Mouse (Mus musculus): Measurements from ENCODE around the gene 1700029I15Rik. TPM values are rescaled to one million over a fixed set of nuclear protein-coding genes. Genes with fewer than 3 reads are reported as not detected.

1700029I15Rik gene
- polyA plus RNA-seq, 1 experiment: 0.41 TPM

DNA sequence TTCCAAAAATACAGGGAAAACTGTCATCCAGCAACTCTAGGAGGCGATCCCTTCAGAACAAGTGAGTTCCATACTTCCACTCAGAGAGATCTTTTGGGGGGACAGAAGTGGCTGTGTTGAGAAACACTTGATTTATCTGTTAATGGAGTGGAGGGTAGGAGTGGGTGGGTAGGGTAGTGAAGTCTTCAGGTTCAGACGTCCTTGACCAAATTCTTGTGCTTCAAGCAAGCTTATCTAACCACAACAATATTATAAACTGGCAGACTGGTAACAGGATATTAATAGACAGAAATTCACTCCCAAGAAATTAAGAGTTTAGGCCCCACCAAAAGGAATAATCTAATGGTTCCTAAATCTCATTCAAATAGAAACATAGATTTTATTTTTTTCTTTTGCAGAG, 47.8 kb downstream of the 1700029I15Rik start:
- peaks cover 63% of the 10 kb centered on the region for H3K4me1 ChIP-seq (ENCODE audit: control insufficient read depth)
- H3K27me3 ChIP-seq (ENCODE audit: control insufficient read depth): no peaks in the 10 kb centered on the region
- TF ChIP-seq TAL1 (IDR thresholded peaks at IDR 0.05; ENCODE audit: low read length): no peak
- TF ChIP-seq GATA1 (IDR thresholded peaks at IDR 0.05; ENCODE audit: low read length): no peak
- H3K9me3 ChIP-seq (ENCODE audit: control insufficient read depth, low read length): no peaks in the 10 kb centered on the region
- H3K4me3 ChIP-seq (replicated peaks): no peak overlapping the region
- H3K36me3 ChIP-seq (ENCODE audit: control insufficient read depth): peaks cover 22% of the 10 kb centered on the region

GRCm38 (mm10) chr2:92430723-92431541, 48.6 kb downstream of the 1700029I15Rik start:
- H3K4me3 ChIP-seq (replicated peaks): peak overlapping the region; percentile 95
- no peaks in the 10 kb centered on the region for H3K9me3 ChIP-seq (ENCODE audit: control insufficient read depth, low read length)
- peaks cover 65% of the 10 kb centered on the region for H3K4me1 ChIP-seq (ENCODE audit: control insufficient read depth)
- no peak for TF ChIP-seq TAL1 (IDR thresholded peaks at IDR 0.05; ENCODE audit: low read length)
- no peak for TF ChIP-seq GATA1 (IDR thresholded peaks at IDR 0.05; ENCODE audit: low read length)
- H3K27me3 ChIP-seq (ENCODE audit: control insufficient read depth): no peaks in the 10 kb centered on the region
- peaks cover 14% of the 10 kb centered on the region for H3K36me3 ChIP-seq (ENCODE audit: control insufficient read depth)

GRCm38 (mm10) chr2:92431611-92432179, 49.4 kb downstream of the 1700029I15Rik start:
- Histone ChIP-seq H3K27me3 (ENCODE audit: control insufficient read depth) (no peaks in the 10 kb centered on the region), H3K9me3 (ENCODE audit: control insufficient read depth, low read length) (no peaks in the 10 kb centered on the region), H3K36me3 (ENCODE audit: control insufficient read depth) (peaks cover 6% of the 10 kb centered on the region), H3K4me1 (ENCODE audit: control insufficient read depth) (peaks cover 65% of the 10 kb centered on the region), H3K4me3 (replicated peaks) (peak overlapping the region; percentile 95)
- TF ChIP-seq TAL1 (IDR thresholded peaks at IDR 0.05; ENCODE audit: low read length) (no peak), GATA1 (IDR thresholded peaks at IDR 0.05; ENCODE audit: low read length) (no peak)

DNA sequence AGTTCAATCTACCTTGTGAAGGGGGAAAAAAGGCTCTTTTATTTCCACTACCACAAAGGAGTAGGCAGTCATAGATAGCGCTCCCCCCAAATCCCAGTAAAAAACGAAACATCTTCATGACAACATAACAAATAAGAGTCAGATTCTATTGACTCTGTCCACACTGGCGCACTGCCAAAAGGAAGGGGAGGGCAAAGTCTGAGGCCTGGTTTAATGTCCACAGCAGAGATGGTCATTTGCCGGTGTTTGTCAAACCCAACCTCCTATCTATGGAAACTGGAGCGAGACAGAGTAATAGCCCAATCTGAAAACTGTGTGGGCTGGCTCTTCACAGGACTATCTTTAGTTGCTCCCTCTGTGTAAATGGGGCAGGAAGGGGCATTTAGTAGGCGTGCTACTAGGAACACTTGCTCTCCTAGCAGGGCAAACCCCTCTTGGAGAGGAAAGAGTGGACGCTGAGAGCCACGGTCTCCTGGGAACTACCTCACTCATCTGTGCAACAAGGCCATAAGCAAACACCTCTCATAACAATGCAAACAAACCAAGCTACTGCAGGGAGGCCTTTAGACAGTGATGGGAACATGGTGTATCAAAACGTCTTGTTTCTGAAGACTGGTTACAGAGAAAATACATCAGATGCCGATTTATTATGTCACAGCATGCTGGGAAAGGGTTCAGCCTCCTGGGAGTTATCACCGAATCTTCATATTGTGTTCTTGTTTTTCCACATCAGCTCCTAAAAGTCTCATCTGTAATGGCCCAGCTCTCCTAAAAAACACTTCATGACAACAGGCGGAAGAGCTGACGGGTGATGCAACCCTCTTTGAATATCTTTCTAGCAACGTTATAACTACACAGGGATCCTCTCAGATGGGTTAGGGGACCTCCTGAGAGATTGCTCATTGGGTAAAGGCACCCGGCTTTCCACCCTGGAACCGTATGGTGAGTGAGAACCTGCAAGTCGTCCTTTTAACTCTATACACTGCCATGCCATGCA, 50.3 kb downstream of the 1700029I15Rik start:
- Histone ChIP-seq H3K36me3 (ENCODE audit: control insufficient read depth) (peaks cover 5% of the 10 kb centered on the region), H3K4me1 (ENCODE audit: control insufficient read depth) (peaks cover 68% of the 10 kb centered on the region)

GRCm38 (mm10) chr2:92433578-92434374, 51.4 kb downstream of the 1700029I15Rik start, which contains the start of gene Cry2:
Gene Cry2 (minus strand): TSS chr2:92434043.
- Histone ChIP-seq H3K27me3 (ENCODE audit: control insufficient read depth) (no peaks in the 10 kb centered on the region), H3K4me3 (replicated peaks) (peak within 1 kb of the TSS; percentile 95), H3K9me3 (ENCODE audit: control insufficient read depth, low read length) (no peaks in the 10 kb centered on the region), H3K4me1 (ENCODE audit: control insufficient read depth) (peaks cover 71% of the 10 kb centered on the region), H3K36me3 (ENCODE audit: control insufficient read depth) (peaks cover 5% of the 10 kb centered on the region)
- TF ChIP-seq TAL1 (IDR thresholded peaks at IDR 0.05; ENCODE audit: low read length): no peak

More for the DNA sequence above, 50.3 kb downstream of the 1700029I15Rik start:
- Histone ChIP-seq H3K9me3 (ENCODE audit: control insufficient read depth, low read length) (no peaks in the 10 kb centered on the region), H3K4me3 (replicated peaks) (peak overlapping the region; percentile 95), H3K27me3 (ENCODE audit: control insufficient read depth) (no peaks in the 10 kb centered on the region)
- TF ChIP-seq GATA1 (IDR thresholded peaks at IDR 0.05; ENCODE audit: low read length) (no peak), TAL1 (IDR thresholded peaks at IDR 0.05; ENCODE audit: low read length) (no peak)

GRCm38 (mm10) chr2:92434375-92434745, 52.0 kb downstream of the 1700029I15Rik start:
- peak overlapping the region; percentile 95 for H3K4me3 ChIP-seq (replicated peaks)
- peaks cover 69% of the 10 kb centered on the region for H3K4me1 ChIP-seq (ENCODE audit: control insufficient read depth)
- TF ChIP-seq GATA1 (IDR thresholded peaks at IDR 0.05; ENCODE audit: low read length): no peak
- TF ChIP-seq TAL1 (IDR thresholded peaks at IDR 0.05; ENCODE audit: low read length): no peak
- H3K9me3 ChIP-seq (ENCODE audit: control insufficient read depth, low read length): no peaks in the 10 kb centered on the region
- H3K27me3 ChIP-seq (ENCODE audit: control insufficient read depth): no peaks in the 10 kb centered on the region
- peaks cover 5% of the 10 kb centered on the region for H3K36me3 ChIP-seq (ENCODE audit: control insufficient read depth)

DNA sequence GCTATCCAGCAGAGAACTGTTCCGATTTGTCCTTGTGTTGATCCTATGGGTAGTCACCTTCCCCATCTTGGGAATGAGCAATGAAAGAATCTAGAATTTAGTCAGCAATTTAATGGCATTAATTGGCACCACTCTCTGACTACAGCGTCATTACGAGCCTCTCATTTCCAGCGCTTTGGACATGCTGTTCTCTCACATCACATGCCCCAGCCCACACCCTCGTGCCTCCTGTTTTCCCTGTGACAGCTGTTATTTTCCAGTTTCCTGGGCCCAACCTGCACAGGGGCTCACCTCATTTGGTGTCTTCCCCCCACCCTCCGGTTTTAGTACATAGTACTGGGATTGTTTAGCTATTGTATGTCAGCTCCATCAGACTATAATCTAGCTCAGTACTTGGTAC, 52.7 kb downstream of the 1700029I15Rik start:
- TF ChIP-seq TAL1 (IDR thresholded peaks at IDR 0.05; ENCODE audit: low read length) (no peak), GATA1 (IDR thresholded peaks at IDR 0.05; ENCODE audit: low read length) (no peak)
- Histone ChIP-seq H3K9me3 (ENCODE audit: control insufficient read depth, low read length) (no peaks in the 10 kb centered on the region), H3K4me1 (ENCODE audit: control insufficient read depth) (peaks cover 62% of the 10 kb centered on the region), H3K27me3 (ENCODE audit: control insufficient read depth) (no peaks in the 10 kb centered on the region), H3K4me3 (replicated peaks) (no peak overlapping the region), H3K36me3 (ENCODE audit: control insufficient read depth) (no peaks in the 10 kb centered on the region; the same call in 1 of the 2 replicates)

Other genes starting within 250 kb of the 1700029I15Rik start
- 2.6 and 3.5 TPM in 2 replicates for gene Pex16, start 7.9 kb upstream of the 1700029I15Rik start, polyA plus RNA-seq (2012)
- 0.03 TPM in 1 of 2 replicates, not detected in the other for gene Large2, start 7.7 kb upstream of the 1700029I15Rik start, polyA plus RNA-seq (2012)
- gene Mapk8ip1, start 18.7 kb downstream of the 1700029I15Rik start, polyA plus RNA-seq (2012): 0.03 TPM in 1 of 2 replicates, not detected in the other
- 0.36 and 0.45 TPM in 2 replicates for gene Cry2, start 51.5 kb downstream of the 1700029I15Rik start, polyA plus RNA-seq (2012)
- 0.35 and 0.38 TPM in 2 replicates for gene Slc35c1, start 78.0 kb downstream of the 1700029I15Rik start, polyA plus RNA-seq (2012)
- 0.01 TPM in 1 of 2 replicates, not detected in the other for gene Chst1, start 217.2 kb downstream of the 1700029I15Rik start, polyA plus RNA-seq (2012)

Data from erythroblast, embryonic 14.5 days (primary cell).